In genomic region chr10:11344536-11345468, GRCm38 (mm10) we compare ENCODE assay signal across 9 mouse cellular contexts. TPM values are rescaled to one million over a fixed set of nuclear protein-coding genes. Genes with fewer than 3 reads are reported as not detected.
DNase-seq lines count a peak whose midpoint lies in the region; ATAC-seq and TF ChIP-seq lines count a peak whose summit lies in the region.
"Had no signal": no experiment of that assay in that cellular context is flagged by ENCODE, and none has a peak within 500 bp of the region (broad histone marks: within the 10 kb centered on the region; RNA-seq: fewer than 3 reads in every experiment).

No protein-coding gene starts in this region.

- 60% methylated on average over 18 of the region's 18 CpGs for WGBS in liver, embryonic 13.5 days (ENCODE audit: insufficient replicate concordance)
- 47% methylated on average over 18 of the region's 18 CpGs for WGBS in olfactory bulb, adult 2 months

- no peak overlapping the region for H3K9ac ChIP-seq in liver, embryonic 13.5 days

- no peaks in the 10 kb centered on the region for H3K9me3 ChIP-seq in liver, embryonic 13.5 days (replicated peaks)

- H3K27ac ChIP-seq in gastrocnemius, adult 2 months = peak overlapping the region; percentile 96
- H3K27ac ChIP-seq in liver, embryonic 13.5 days = no peak overlapping the region
- no peak overlapping the region for H3K27ac ChIP-seq in olfactory bulb, adult 2 months (ENCODE audit: insufficient read depth, low read depth, low read length)

- H3K36me3 ChIP-seq in liver, embryonic 13.5 days = no peaks in the 10 kb centered on the region

- H3K27me3 ChIP-seq in liver, embryonic 13.5 days = no peaks in the 10 kb centered on the region

- no peak for TF ChIP-seq POLR2A in olfactory bulb, adult 2 months (IDR thresholded peaks at IDR 0.05; ENCODE audit: insufficient read depth, low read depth, low read length)

- peak overlapping the region; percentile 93 for H3K4me3 ChIP-seq in gastrocnemius, adult 2 months
- no peak overlapping the region for H3K4me3 ChIP-seq in liver, embryonic 13.5 days (replicated peaks)
- H3K4me3 ChIP-seq in olfactory bulb, adult 2 months (ENCODE audit: insufficient read depth, low read depth, low read length) = peak overlapping the region; percentile 24; the same call in 1 of the 2 replicates

- ATAC-seq in liver, embryonic 13.5 days (ENCODE audit: low read depth) = no peak

- intact Hi-C loops in gastrocnemius, adult 2 months (cut with DNase I) = no loop called here

- no peak for DNase-seq in gastrocnemius, adult 2 months
- no peak for DNase-seq in gastrocnemius, adult 8-10 months (ENCODE audit: low spot score in 2 of 2)
- DNase-seq in retina, postnatal 1 day = peak; percentile 9
- no peak for DNase-seq in retina, embryonic 14.5 days (ENCODE audit: low spot score)
- no peak for DNase-seq in liver, embryonic 13.5 days
- no peak for DNase-seq in adrenal gland, postnatal 14 days
- DNase-seq in thymus, postnatal 14 days = no peak
- DNase-seq: kidney, postnatal 4 days had no signal

- no peak for TF ChIP-seq CTCF in gastrocnemius, adult 2 months (IDR thresholded peaks at IDR 0.05)
- TF ChIP-seq CTCF in olfactory bulb, adult 2 months (IDR thresholded peaks at IDR 0.05; ENCODE audit: insufficient read depth, low read depth, low read length) = no peak

- peaks cover 14% of the 10 kb centered on the region for H3K4me1 ChIP-seq in liver, embryonic 13.5 days (replicated peaks)
- H3K4me1 ChIP-seq in olfactory bulb, adult 2 months (ENCODE audit: control insufficient read depth, insufficient read depth, low read length) = peaks cover 7% of the 10 kb centered on the region; the same call in 1 of the 2 replicates

- H3K4me2 ChIP-seq in liver, embryonic 13.5 days = peak overlapping the region; percentile 89; the same call in 1 of the 2 replicates

RNA-seq across cellular contexts. Expression of gene Epm2a, which starts 1.6 kb away (rescaled TPM):
- 10 to 100 TPM; 90.9 to 91.5 TPM for total RNA-seq in gastrocnemius, adult 2 months (2021)
- total RNA-seq in gastrocnemius, adult 8-10 months (2022) = 100 to 1,000 TPM in 3 of 4 experiments, 10 to 100 TPM in 1; 97.5 to 118 (median 104) TPM
- 0.03 and 0.09 TPM in 2 replicates for polyA plus RNA-seq in liver, embryonic 13.5 days (2015; fragmentation: Nextera tagmentation; extraction: Ambion mirVana)
- not detected in 2 replicates for polyA plus RNA-seq in olfactory bulb, adult 2 months (2012; ENCODE audit: insufficient read depth, insufficient read length, low replicate concordance, missing spikeins)
- 8.2 and 10.7 TPM in 2 replicates for total RNA-seq in adrenal gland, postnatal 14 days (2021)
